Mouse (Mus musculus): ENCODE measurements around the gene Ptpn3. TPM values are rescaled to one million over a fixed set of nuclear protein-coding genes. Genes with fewer than 3 reads are reported as not detected.

The Ptpn3 gene
- total and polyA plus RNA-seq, 3 experiments, result 9.0 to 36.4 (median 24.2) TPM

- DNase-seq, result no peak
Observed at GRCm38 (mm10) chr4:57168277-57168676, 133.4 kb downstream of the Ptpn3 start.

- no peak for DNase-seq
Observed at GRCm38 (mm10) chr4:57166922-57167870, 134.4 kb downstream of the Ptpn3 start.

GRCm38 (mm10) chr4:57165654-57166053, 136.0 kb downstream of the Ptpn3 start:
- DNase-seq, result no peak

GRCm38 (mm10) chr4:57164578-57165210, 136.9 kb downstream of the Ptpn3 start:
- DNase-seq, result peak; percentile 63

GRCm38 (mm10) chr4:57162789-57163722, 138.6 kb downstream of the Ptpn3 start:
- DNase-seq, result no peak

GRCm38 (mm10) chr4:57160571-57160970, 141.1 kb downstream of the Ptpn3 start:
- DNase-seq, result no peak

- no peak for DNase-seq
Observed at GRCm38 (mm10) chr4:57156549-57157169, 145.0 kb downstream of the Ptpn3 start.

GRCm38 (mm10) chr4:57153838-57154237, 147.8 kb downstream of the Ptpn3 start:
- DNase-seq, result peak; percentile 41

GRCm38 (mm10) chr4:57153068-57153835, 148.4 kb downstream of the Ptpn3 start:
- DNase-seq, result peak; percentile 49

GRCm38 (mm10) chr4:57148182-57148581, 153.5 kb downstream of the Ptpn3 start:
- no peak for DNase-seq

GRCm38 (mm10) chr4:57143026-57143937, 158.4 kb downstream of the Ptpn3 start, which contains the start of gene Epb41l4b:
Gene Epb41l4b (minus strand): TSS chr4:57143437.
- DNase-seq, result peak; percentile 84

GRCm38 (mm10) chr4:57142374-57143025, 159.1 kb downstream of the Ptpn3 start:
- peak; percentile 35 for DNase-seq

GRCm38 (mm10) chr4:57141908-57142361, 159.7 kb downstream of the Ptpn3 start:
- DNase-seq, result peak; percentile 36

GRCm38 (mm10) chr4:57140992-57141717, 160.5 kb downstream of the Ptpn3 start:
- no peak for DNase-seq

All from adrenal gland, adult 2 months (tissue).